Mouse (Mus musculus) lung, postnatal 25 days (tissue): ENCODE results near the gene Elp4.

Source experiments
- DNase-seq: peaks from one replicate; pipeline ENCODE4 v3.0.0; 2022; ENCODE audit warnings: low spot score

The Elp4 gene

DNA sequence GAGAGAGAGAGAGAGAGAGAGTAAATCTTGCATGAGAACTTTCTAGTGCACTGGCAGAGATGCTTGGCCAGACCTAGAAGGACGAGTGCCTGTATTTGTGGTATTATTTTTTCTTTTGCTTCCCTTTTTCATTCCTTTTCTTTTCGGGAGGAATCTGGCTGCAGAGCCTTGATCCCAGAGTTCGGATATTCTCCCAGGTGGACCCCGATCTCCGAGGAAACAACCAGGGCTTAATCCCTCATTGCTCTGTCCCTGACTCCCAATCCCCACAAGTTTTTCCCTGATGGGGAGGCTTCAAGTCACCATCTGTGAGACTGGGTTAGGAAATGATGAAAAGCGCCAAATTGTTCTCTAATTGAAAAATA, 233.7 kb downstream of the Elp4 start:
- DNase-seq = no peak

DNA sequence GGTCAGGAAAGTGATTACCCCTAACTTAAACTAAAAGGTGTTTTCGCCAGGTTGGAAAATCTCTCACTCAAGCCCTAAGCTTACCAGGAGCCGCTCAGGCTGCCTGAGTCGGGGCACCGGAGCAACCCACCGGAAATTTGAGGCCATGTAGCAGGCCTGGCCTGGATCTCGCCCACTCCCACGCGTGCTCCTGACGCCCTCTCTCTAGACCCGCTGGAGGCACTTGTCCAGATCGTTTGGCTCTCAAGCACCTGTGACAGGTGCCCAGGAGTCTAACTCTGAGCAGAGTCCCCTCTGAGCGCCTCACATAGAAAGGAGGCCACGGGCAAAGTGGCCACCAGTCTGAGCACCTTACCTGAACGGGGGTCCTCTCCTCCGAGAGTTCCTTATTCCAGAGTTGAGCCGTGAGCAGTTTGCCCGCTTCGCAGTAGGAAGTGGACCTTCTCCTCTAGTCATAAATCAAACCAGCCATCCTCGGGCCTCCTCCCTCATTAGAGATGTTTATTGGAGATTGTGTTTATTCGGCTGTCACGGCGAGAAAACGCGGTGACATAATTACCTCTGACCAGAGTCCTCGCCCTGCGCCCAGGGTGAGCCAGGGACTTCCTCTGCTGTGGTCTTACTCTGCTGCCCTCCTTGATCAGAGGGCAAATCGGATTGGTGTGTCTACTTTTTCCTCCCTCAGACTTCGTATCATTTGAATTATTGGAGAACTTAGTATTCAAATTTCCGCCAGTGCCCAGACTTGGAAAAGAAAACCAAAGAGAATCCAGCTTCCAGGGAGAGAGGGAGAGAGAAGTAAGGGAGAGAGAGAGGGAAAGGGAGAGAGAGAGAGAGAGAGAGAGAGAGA, 234.3 kb downstream of the Elp4 start:
- no peak for DNase-seq

DNA sequence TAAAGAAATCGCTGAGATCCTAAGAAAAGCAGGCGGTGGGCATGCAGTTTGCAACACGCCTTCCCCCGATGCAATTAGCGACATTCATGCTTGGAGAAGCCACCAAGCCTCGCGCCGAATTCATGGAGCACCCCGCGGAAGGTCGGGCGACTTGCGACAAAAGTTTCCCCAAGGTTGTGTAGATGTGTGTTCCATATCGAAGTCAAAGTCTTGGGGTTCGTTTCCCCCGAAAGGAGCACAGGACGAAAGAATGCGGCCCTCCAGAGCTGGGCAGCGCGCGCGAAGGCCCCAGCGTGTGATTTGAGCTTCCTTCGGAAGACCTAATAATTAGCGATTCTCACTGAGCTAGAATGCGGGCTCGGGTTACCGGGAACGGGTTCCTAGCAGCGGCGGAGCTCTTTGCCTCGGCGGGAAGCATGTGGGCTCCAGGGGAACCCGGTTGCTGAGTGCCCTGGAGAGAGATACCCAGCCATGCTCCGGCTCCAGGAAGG, 234.9 kb downstream of the Elp4 start:
- no peak for DNase-seq

DNA sequence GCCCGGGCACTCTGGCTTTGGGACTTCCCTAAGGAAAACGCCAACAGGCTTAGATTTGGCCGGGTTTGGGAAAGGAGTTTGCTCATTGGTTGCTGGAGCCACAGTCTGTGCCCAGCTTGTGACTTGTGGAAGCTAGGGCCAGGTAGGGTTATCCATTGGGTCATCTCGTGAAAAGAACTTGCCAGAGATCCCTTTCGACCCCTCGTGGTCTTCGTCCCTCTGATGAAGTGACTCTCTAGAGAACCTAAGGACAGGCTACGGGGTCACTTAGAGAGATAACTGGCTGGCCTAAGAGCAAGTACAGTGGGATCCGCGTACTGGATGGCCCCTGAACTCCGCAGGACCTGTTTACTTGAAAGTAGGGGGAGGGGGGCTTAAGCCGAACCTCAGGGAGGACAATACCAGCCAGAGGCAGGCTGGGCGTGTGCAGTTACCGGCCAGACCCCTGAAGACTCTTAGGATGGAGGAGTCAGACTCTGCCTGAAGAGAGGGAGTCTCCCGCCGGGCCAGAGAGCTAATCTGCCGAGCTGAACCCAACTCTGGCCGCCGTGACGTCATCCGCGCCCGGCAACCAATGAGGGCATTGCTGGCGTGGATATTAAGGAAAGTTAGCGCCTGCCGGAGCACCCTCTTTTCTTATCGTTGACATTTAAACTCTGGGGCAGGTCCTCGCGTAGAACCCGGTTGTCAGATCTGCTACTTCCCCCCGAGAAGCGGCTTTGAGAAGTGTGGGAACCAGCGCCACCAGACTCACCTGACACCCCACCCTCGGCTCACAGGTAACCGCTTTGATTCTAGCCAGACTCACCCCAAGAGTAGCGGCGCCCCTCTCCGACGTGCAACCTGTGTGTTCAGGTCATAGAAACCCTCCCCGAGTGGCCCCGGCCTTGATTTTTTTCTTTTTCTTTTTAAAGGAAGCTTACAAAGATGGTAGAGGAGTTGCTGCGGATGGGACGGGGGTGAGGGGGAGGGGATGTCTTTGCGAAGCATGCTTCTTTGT, 235.8 kb downstream of the Elp4 start, which contains the start of gene Pax6:
Gene Pax6 (plus strand): TSS at position 630 of the 1,000 bp plus-strand sequence.
- no peak for DNase-seq

DNA sequence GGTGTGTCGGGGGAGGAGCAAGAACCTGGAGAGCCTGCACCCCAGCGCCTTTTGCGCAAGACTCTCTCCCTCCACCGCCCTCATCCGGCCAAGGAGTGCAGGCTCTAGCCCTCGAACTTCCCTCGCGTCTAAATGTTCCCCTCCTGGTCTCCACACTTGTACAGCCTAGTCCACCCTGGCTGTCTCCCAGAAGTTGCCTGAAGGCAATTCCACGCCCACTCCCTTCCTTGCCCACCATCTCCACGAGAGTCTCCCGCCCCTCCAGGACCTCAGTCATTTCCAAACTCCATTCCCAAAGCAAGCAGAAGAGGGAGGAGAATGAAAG, 236.8 kb downstream of the Elp4 start:
- no peak for DNase-seq

DNA sequence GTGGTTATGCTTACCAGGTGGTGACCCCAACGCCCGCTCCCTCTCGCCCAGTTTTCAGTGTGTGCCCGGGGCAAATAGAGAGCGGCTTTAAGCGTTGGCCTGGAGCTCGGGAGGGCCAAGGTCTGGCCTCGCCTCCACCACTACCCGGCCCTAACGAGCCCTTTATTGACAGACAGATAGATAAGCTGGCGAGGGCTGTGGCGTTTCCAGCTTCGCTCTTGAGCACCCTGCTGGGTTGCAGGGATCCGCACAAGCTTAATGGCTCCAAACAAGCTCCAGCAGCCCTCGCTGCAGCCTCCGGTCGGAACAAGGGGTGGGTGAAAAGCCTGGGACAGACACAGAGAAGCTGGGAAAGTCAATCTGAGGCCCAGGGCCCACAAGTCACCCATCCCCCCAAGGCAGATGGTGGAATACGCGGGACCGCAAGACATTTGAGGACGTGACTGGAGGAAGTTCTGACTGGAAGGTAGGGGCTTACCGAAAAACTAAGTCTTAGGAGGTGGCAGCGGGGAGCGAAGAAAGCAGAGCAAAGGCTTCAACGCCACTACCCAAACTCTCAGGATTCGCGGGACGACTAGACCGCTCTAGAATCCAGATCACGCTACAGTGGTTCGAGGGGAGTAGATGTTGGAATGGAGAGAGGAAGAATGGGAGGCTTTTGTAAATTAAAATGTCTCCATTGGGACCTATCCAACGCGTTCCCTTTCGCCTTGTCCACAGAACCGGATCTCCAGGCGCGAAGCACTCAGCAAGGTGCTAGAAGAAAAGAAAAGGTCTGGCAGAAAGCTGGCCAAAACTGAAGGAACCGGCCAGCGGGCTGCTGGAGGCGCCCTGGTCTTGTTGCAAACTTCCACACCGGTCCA, 237.4 kb downstream of the Elp4 start:
- DNase-seq = no peak

DNA sequence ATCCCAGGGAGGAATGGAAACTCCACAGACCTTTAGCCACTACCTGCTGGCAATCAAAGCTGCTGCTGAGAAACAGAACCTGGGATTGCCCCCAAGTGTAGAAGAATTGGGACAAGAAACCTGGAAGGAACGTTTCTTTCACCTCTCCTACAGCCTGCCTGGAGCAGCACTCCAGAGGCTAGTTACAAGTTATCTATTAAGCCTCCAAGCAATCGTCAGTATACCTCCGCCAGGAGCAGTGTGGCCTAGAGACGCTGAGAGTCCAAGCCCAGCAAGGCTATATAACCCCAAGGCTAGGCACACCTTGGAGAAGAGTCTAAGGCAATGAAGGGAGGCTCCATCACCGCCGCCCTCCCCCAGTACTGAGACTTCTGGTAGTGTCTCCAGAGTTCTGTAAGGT, 238.0 kb downstream of the Elp4 start:
- no peak for DNase-seq

DNA sequence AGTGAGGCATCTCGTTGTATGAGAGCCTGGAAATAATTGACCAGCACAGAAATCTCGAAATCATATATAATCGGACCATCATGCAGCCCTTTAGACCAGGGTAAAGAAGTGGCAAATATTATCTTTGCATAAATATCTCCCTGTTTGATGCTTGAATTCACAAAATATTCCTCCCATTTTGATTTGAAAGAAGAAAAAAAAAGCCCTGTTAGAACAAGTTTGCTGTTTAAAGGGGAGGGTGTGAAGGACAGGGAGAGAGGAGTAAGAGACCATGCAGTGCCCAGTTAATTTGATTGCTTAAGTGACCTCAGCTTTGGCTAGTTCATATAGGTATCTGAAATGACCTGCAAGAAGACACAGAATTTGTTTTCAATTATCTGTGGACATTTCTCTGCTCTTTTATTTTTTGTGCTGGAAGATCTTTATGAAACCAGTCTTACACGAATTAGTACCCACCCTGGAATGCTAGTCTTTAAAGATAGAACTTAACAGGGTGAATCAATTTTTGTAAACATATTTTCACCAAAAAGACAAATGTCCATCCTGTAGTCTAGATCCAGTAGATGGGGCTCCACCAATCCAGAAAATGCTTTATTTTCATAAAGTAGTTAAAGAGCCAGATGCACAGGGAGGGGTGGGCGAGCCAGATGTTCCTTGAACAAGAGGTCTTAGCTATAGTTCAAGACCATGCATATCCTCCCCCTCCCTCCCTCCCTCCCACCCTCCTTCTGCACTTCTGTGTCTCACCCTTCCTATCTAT, 238.7 kb downstream of the Elp4 start:
- DNase-seq = no peak

DNA sequence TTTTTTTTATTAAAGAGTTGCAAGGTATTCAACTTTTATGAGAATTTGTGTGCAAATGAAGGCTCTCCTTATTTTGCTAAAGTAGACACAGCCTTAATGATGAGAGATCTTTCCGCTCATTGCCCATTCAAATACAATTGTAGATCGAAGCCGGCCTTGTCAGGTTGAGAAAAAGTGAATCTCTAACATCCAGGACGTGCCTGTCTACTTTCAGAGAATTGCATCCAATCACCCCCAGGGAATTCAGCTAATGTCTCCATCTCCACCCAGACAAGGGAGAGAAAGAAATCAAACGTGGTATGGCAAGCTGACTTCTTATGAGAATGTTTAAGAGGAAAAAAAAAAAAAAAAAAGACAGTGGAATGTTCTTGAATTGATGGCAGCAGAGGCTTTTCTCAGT, 239.4 kb downstream of the Elp4 start:
- DNase-seq = no peak

DNA sequence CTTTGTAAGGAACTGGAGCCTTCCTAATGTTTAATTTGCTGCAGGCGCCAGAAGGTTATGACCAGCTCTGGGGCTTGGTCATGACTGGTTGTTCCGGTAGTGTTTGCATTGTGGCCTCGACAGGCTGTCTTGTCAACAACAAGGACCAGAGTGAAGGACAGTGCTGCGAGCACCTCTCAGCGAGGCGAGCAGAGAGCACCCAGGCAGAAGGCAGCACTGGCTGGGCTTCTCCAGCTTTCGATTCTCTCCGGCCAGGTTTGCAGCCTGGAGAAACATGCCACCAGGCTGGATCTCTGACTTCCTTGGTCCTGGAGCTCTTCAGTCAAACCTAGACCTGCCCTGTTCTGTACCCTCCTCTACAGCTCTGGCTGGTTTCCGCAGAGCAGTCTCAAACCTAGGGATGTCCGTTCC, 241.3 kb downstream of the Elp4 start:
- no peak for DNase-seq

DNA sequence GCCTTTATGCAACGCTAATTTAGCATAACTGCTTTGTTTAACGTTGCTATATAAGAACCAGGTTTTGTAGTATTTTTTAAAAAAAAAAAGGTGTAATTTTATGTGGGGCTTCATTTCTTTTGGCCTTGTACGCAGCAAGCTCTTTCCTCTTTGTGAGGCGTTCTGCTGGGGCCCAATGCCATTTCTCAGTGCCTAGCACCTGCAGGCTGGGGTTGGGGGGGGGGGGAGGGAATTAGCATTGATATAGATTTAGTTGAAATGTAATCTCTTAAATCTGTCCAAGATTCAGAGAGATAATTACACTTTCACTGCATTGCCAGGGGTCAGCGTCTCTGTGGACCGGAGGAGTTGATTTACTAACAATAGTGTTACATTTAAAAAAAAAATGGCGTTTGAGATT, 241.8 kb downstream of the Elp4 start:
- DNase-seq = no peak

DNA sequence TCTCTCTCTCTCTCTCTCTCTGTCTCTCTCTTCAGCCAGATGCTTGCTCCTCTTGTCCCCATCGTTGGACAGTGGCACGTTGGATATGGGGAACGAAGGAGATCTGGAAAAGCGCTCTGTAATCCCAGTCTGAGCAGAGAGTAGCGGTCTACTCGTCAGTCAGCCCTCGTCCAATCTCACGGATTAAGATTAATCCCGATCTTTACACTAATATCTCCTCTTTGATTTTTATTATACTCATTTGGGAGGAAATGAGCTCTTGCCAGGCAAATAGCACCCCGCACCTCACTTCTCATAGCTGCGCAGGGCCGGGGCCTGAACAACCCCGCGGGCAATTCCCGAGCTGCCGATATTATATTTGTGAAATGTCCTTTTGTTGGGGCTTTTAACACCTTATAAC, 242.2 kb downstream of the Elp4 start:
- no peak for DNase-seq

DNA sequence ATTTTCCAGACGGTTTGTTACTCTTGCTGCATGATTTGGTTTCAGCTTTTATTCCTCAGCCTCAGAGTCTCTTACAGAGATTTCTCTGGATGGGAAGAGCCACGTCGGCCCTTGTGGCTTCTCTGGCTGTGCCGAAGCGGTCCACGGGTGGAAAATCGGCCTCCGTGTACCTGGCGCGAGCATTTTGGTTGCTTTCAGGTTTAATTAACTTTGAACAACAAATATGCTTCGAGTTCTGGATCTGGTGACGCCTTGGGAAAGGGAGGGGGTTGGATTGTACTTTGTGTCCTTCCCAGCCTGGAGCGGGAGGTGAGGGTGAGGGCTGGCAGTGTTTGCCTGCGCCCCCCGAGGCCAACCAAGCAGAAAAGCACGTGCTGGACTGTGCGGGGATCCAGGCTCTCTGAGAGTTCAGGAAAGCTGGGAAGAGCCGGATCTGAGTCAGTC, 242.7 kb downstream of the Elp4 start:
- no peak for DNase-seq

DNA sequence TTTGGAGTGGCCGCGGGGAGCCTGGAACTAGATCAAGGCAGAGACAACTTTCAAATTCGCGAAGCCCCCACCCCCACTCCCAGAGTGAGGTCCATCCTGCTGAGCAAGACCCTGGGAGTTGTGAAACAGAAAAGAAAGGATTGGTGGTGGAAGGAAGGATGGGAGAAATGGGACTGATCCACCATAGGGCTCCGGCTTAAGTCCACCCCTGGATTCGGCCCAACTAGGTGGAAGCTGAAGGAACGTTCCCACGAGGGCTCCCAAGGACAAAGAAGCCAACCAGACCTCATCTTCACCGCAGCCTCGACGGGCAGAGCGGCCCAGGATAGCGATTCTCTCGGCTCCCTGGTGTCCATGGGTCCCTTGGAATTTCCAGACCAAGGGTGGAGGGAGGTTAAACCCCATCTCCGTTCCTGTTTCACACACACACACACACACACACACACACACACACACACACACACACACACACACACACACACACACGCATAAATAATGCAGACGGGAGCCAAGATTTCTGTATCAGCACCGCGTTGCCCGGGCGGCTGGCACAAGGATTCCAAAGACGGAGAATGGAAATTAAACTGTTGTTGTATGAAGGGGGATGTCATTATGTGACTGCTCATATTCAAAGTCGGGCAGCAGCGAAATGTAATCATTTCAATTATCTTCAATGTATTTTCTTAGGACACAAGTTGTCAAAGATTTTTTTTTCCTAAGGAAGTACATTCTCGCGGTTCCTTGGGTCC, 243.3 kb downstream of the Elp4 start:
- DNase-seq = no peak

DNA sequence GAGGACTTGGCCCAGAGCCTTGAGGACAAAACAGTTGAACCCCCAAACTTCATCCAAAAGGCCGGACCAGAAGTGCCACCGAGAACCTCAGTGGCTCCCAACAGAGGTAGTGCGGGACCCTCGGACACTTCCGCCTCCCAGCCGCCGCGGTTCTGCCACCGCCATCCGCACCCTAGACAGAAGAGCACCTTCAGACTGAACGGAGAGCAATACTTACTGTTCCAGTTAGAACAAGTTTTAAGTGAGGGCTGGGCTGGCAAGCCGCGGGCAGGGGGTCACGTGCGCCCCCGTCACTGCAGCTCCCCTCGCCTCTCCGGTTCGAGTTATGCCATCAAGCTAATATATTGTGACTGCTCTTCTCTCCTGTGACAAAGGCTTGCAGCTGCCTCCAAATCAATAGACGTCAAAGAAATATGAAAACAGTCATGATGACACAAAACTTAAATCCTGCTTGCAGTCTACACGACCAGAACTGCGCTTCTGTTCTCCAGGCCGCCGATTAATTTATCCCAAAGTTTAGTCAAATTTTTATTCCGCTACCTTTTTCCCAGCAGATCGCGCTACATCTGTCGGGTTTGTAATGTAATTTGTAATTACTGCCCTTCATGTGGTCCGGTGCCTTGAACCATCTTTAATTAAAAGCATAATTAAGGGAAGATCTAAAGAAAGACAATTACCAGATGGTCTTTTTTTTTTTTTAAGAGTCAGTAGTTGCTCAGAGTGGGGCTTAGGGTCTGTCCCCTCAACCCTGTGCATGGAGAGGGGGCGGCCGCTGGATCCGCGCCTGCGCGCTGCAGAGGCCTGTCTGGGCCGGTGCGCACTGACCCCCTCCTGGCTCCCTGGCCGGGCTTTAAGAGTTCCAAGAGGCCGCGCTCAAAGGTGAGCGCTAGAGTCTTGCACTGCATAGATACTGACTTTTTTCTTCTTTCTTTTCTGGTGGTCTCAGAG, 244.2 kb downstream of the Elp4 start:
- DNase-seq = no peak

DNA sequence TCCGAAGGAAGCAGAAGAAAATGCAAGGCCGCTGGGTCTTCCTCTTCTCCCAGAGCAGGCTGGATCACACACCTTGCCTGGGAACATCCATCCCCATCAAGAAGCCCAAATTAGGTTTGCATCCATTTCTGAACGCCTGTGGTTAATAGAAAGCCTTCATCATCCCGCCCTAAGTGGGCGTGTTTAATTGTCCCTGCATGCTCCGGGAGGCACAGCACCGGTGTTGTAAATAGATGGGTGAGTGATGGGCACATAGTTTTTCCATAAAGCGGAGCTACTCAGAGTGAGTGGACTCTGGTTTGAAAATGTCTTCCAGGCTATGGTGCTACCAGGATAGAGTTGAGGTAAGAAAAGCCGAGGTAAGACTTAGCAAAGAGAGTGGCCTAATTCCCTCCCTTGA, 245.0 kb downstream of the Elp4 start:
- no peak for DNase-seq

DNA sequence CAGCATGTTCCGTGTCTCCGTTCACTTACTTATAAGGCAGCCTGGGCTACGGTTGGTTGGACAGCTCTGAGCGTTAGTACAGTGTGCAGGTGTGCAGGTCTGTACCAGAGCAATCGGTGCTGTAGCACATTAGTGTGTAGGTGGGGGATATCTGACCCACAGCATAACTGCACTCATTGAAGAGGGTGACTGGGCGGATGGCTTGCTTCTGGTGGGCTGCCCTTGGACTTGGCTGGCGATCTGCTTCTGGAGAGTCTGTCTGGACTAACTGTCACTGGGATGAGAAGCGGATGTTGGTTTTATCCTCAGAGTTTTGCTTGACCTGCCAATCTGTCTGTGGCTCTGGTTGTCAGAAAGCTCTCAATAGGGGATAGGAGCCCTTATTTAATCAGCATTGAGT, 247.9 kb downstream of the Elp4 start:
- no peak for DNase-seq
